Mouse (Mus musculus) forebrain, embryonic 16.5 days (tissue): ENCODE measurements around the gene Gsdma. TPM values are rescaled to one million over a fixed set of nuclear protein-coding genes. Genes with fewer than 3 reads are reported as not detected.

Source experiments
- ATAC-seq: fragments of 200-750 bp; cut with Nextera tagmentation; 2 replicates; pipeline ENCODE4 v1.8.0; 2017; ENCODE audit warnings: mild to moderate bottlenecking, moderate library complexity
- H3K27ac ChIP-seq: fragments of 300-500 bp; sonication (generic); 2 replicates; pipeline ENCODE4 v1.5.1; 2014; ENCODE audit warnings: low read length, control low read depth
- H3K27me3 ChIP-seq: fragments of 300-500 bp; sonication (generic); replicated peaks from 2 replicates; pipeline ENCODE4 v1.6.1; 2014; ENCODE audit warnings: low read length; ENCODE audit not compliant: control insufficient read depth, insufficient read depth
- H3K36me3 ChIP-seq: fragments of 300-500 bp; sonication (generic); 2 replicates; pipeline ENCODE4 v1.6.1; 2014; ENCODE audit not compliant: control insufficient read depth, insufficient read depth
- H3K4me1 ChIP-seq: fragments of 300-500 bp; sonication (generic); replicated peaks from 2 replicates; pipeline ENCODE4 v1.6.1; 2014; ENCODE audit warnings: low read length; ENCODE audit not compliant: control insufficient read depth, insufficient read depth
- H3K4me2 ChIP-seq: fragments of 300-500 bp; sonication (generic); 2 replicates; pipeline ENCODE4 v1.6.1; 2014; ENCODE audit warnings: mild to moderate bottlenecking, low read length, control low read depth
- H3K4me3 ChIP-seq: fragments of 300-500 bp; sonication (generic); replicated peaks from 2 replicates; pipeline ENCODE4 v1.5.1; 2014; ENCODE audit warnings: mild to moderate bottlenecking, low read length, control low read depth
- H3K9ac ChIP-seq: fragments of 300-500 bp; sonication (generic); replicated peaks from 2 replicates; pipeline ENCODE4 v1.6.1; 2014; ENCODE audit warnings: low read depth, low read length, control low read depth
- H3K9me3 ChIP-seq: fragments of 300-500 bp; sonication (generic); 2 replicates; pipeline ENCODE4 v1.6.1; 2016; ENCODE audit warnings: low read length; ENCODE audit not compliant: control insufficient read depth
- WGBS: fragments of 180-500 bp; shearing (Covaris S2); extraction: QIAGEN DNeasy Blood & Tissue Kit; methylation state at CpG from one replicate; pipeline ENCODE4 v1.1.7; 2014; 5-methylcytosine and 5-hydroxymethylcytosine counted together
- polyA plus RNA-seq: library from polyadenylated mRNA; unstranded; fragments of >200 nt; fragmentation: Nextera tagmentation; extraction: Ambion mirVana; gene quantifications from 2 replicates; pipeline ENCODE4 v1.2.1, GENCODE M21; 2015

Gene Gsdma
- polyA plus RNA-seq, 1 experiment from 2014 or later = not detected

DNA sequence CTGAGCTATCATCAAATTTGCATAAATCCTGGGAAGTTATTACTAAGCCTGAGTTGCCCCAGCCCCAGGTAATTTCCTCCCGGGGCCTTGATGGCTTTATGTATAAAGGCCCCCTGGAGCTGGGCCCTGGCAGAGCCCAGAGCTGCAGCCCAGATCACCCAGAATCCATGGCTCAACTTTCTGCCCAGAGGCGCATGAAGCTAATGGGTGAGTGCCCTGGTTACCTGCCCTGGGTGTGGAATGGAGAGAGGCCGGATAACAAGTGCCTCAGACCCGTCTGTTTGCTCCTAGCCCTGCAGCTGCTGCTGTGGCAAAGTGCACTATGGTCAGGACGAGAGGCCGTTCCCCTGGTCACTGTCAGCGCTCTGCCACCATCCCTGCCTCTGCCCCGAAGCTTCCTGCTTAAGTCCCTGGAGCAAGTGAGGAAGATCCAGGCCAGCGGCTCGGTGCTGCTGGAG is 37.1 kb downstream of the Gsdma start, which contains the start of gene Csf3:
Gene Csf3 (plus strand): TSS at position 51 of the 458 bp plus-strand sequence.
- no peak within 1 kb of the TSS for H3K9ac ChIP-seq
- ATAC-seq = no peak
- no peak within 1 kb of the TSS for H3K4me2 ChIP-seq
- 37% methylated on average over 10 of the region's 10 CpGs for WGBS
- H3K4me3 ChIP-seq = no peak within 1 kb of the TSS
- H3K36me3 ChIP-seq = 0 out of 2 replicates have a peak, but pooled peaks cover 9% of the 10 kb centered on the region
- H3K27ac ChIP-seq = no peak within 1 kb of the TSS
- H3K9me3 ChIP-seq = no peaks in the 10 kb centered on the region
- no peaks in the 10 kb centered on the region for H3K27me3 ChIP-seq
- 0 out of 2 replicates have a peak, but pooled peaks cover 2% of the 10 kb centered on the region for H3K4me1 ChIP-seq

DNA sequence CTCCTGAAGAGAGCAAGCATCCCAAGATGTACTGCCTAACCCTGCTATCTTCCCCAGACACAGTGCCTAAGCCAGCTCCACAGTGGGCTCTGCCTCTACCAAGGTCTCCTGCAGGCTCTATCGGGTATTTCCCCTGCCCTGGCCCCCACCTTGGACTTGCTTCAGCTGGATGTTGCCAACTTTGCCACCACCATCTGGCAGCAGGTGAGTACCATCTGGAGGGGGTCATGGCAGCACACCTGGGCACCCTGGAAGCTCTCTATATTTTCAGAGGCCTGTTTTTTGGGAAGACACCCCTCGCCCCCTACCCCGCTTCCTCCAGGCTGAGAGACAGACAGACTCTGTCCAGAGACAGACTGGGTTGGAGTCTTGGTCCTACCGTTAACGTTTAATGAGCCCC is 38.2 kb downstream of the Gsdma start:
- no peak for ATAC-seq
- Histone ChIP-seq H3K4me3 (no peak overlapping the region), H3K9me3 (no peaks in the 10 kb centered on the region), H3K27me3 (no peaks in the 10 kb centered on the region), H3K9ac (no peak overlapping the region), H3K27ac (no peak overlapping the region), H3K4me2 (no peak overlapping the region), H3K36me3 (0 out of 2 replicates have a peak, but pooled peaks cover 12% of the 10 kb centered on the region), H3K4me1 (0 out of 2 replicates have a peak, but pooled peaks cover 2% of the 10 kb centered on the region)
- WGBS = 74% methylated on average over 5 of the region's 5 CpGs

DNA sequence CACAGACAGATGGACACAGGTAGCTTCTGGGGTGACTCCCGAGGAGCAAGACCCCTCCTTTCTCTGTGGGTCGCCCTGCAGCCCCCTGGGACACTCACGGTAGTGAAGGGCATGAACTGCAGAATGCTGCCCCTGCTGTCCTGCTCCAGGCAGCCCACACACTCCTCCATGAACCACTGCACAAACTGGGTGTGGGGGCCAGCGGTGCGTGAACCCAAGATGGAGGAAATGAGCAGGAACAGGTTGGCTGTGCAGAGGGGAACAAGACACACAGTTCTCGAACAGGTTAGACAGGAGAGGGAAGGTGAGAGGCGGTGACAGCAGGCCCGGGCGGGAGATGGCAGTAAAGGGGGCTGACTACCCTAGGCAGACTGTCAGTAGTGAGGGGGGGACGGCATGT is 40.9 kb downstream of the Gsdma start:
- Histone ChIP-seq H3K36me3 (peaks cover 18% of the 10 kb centered on the region), H3K4me1 (0 out of 2 replicates have a peak, but pooled peaks cover 2% of the 10 kb centered on the region), H3K9me3 (no peaks in the 10 kb centered on the region), H3K27ac (no peak overlapping the region), H3K9ac (no peak overlapping the region), H3K27me3 (no peaks in the 10 kb centered on the region), H3K4me2 (no peak overlapping the region), H3K4me3 (no peak overlapping the region)
- 93% methylated on average over 10 of the region's 10 CpGs for WGBS
- ATAC-seq = no peak

DNA sequence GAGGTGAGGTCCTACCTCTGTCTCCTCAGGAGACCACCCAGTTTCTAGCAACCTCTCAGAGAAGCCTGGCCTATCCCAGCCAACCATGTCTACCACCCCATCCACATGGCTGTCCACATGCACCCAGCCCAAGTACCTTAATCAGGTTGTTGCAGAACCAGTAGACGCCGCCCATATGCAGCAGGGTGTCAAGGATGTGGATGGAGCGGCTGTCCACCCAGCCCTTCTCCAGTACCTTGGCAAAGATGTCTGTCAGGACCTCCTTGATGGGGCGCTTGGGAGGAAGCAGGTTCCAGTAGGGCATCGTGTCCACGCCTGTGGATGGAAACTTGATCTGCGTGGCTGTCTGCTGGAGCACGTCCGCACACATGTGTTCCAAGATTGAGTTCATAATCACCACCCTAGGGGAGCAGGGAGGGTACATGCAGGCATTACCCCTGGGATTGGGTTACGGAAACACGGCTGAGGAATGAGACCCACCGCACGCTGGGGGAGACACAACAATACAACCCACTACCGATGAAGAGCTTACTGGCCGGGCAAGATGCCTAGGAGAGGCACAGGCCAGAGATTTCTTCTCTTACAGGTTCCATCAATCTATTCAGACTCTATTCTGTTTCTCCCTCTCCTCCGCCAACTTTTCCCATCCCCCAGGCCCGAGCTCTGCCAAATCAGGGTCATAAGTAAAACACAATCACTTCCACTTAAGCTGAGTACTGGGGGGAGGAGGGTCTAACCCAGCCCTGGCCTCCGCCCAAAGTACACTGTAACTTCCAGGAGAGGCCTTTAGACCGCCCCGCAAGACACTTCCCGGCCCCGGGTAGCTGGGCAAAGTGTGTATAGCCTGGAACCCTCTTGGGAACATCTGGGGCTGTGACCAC is 43.5 kb downstream of the Gsdma start:
- no peaks in the 10 kb centered on the region for H3K9me3 ChIP-seq
- no peak overlapping the region for H3K9ac ChIP-seq
- H3K4me1 ChIP-seq = no peaks in the 10 kb centered on the region
- H3K27ac ChIP-seq = no peak overlapping the region
- WGBS = 83% methylated on average over 22 of the region's 22 CpGs
- H3K4me3 ChIP-seq = no peak overlapping the region
- no peaks in the 10 kb centered on the region for H3K27me3 ChIP-seq
- H3K4me2 ChIP-seq = no peak overlapping the region
- no peak for ATAC-seq
- H3K36me3 ChIP-seq = peaks cover 18% of the 10 kb centered on the region

DNA sequence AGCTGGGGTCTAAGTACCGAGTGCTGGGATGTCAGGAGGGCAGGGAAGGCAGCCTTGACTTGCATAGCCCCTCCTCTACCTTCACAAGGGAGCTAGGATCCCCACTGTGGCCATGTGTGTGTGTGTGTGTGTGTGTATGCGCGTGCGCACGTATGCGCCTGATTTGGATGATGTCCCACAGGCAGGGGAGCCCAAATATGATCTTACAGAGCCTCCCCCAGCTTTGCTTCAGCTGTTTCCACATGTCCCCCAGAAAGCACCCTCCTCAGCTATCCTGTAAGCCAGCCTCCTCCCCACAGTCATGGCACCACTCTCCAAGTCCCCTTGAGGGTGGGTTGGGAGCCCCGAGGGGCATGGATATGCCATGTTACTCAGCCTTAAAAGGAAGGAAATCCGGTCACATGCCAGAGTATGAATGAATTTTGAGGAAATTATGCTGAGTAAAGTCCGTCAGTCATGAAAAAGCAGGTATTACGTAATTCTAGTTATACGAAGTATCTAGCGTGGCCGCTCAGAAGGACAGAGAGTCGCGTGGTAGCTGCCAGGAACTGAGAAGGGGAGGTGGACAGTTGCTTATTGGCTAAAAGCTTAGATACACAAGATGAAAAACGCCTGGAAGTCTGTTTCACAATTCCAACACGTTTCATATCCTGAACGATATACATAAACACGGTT is 44.3 kb downstream of the Gsdma start:
- H3K9me3 ChIP-seq = no peaks in the 10 kb centered on the region
- peaks cover 20% of the 10 kb centered on the region for H3K36me3 ChIP-seq
- no peak overlapping the region for H3K4me2 ChIP-seq
- no peaks in the 10 kb centered on the region for H3K4me1 ChIP-seq
- no peaks in the 10 kb centered on the region for H3K27me3 ChIP-seq
- 91% methylated on average over 19 of the region's 19 CpGs for WGBS
- no peak overlapping the region for H3K9ac ChIP-seq
- H3K4me3 ChIP-seq = no peak overlapping the region
- no peak overlapping the region for H3K27ac ChIP-seq
- ATAC-seq = no peak

DNA sequence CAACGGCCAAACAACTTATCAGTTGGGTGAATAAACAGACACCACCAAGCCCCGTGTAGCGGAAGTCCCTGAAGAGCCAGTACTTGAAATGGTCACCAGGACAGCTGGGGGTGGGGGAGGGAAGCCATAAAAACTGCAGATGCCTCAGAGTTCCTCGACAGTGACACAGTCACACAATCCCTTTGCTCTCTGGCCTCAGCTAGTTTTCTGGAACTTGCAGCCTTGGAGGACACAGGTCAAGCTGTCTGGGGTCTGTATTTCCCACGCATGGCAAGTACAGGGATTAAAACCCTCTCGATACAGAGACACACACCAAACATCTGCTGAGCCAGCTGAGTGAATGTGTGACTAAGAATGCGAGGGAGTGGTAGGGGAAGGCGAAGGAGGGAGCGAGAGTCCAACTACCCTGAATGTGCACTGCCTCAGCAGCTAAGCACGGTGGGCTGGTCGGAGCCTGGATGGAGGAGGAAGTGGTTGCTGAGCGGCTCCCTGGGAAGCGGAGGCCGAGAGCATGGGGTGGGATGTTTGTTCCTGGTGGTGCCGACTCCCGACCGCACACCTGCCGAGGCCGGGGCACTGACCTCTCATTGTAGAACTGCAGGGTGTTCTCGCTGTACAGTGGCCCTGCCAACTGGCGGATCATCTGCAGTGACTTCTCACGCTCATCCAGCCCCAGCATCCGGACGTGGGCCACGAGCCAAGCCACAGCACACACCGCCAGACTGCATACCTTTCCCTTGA is 45.0 kb downstream of the Gsdma start:
- Histone ChIP-seq H3K4me3 (no peak overlapping the region), H3K27me3 (no peaks in the 10 kb centered on the region), H3K9me3 (no peaks in the 10 kb centered on the region), H3K27ac (no peak overlapping the region), H3K9ac (no peak overlapping the region), H3K36me3 (peaks cover 23% of the 10 kb centered on the region), H3K4me2 (no peak overlapping the region), H3K4me1 (no peaks in the 10 kb centered on the region)
- no peak for ATAC-seq
- 83% methylated on average over 26 of the region's 26 CpGs for WGBS

DNA sequence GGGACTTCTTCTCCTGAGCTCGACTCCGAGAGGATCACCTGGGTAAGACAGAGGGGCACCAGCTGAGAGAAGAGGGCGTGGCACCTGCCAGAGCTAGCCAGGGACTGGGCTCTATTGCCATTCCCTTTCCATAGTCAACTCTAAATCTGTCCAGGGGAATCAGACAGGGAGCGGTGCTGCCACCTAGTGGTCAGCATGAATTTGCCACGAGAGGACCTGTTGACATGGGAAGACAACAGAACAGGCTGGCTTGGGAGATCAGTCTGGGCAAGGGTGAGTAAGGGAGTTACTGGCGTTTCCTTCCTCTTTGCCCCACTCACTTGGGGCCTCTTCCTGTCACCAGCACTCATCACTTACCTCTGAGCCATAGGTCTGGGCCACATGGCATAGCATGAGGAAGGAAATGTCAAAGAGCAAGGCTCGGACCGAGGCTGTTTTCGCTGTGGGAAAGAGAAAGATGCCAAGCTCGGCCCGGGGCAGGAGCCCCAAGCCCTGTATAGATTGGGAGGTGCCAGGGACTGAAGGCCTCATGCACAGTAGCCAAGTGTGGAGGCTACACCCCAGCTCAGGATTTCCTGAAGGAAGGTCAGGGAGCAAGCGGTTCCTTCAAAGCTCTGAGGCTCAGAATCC is 46.4 kb downstream of the Gsdma start:
- ATAC-seq = peak; percentile 47
- Histone ChIP-seq H3K4me2 (no peak overlapping the region), H3K4me1 (no peaks in the 10 kb centered on the region), H3K27ac (no peak overlapping the region), H3K36me3 (peaks cover 19% of the 10 kb centered on the region), H3K4me3 (no peak overlapping the region), H3K9ac (no peak overlapping the region), H3K27me3 (no peaks in the 10 kb centered on the region), H3K9me3 (no peaks in the 10 kb centered on the region)
- 52% methylated on average over 12 of the region's 12 CpGs for WGBS

DNA sequence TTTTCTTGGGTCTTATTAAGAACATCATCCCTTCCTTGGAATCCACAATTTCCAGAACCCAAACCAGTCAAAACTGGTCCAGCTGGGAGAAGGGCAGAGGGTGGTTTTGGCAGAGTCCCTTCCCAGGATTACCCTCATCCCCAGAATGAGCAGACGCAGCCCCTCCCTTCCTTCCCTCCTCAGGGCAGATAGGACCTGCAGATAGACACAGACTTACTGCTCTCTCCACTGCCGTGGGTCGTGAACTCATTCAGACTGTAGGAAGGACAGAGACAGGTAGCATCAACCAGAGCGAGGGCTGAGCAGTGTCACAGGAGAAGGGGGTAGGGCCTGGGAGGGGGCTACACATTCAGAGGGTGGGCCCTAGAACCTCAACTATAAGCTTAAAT is 46.9 kb downstream of the Gsdma start:
- H3K4me1 ChIP-seq = no peaks in the 10 kb centered on the region
- 83% methylated on average over 4 of the region's 4 CpGs for whole genome bisulfite sequencing
- ATAC-seq = no peak
- H3K4me3 ChIP-seq = no peak overlapping the region
- no peaks in the 10 kb centered on the region for H3K9me3 ChIP-seq
- H3K27ac ChIP-seq = no peak overlapping the region
- H3K27me3 ChIP-seq = no peaks in the 10 kb centered on the region
- H3K4me2 ChIP-seq = no peak overlapping the region
- peaks cover 22% of the 10 kb centered on the region for H3K36me3 ChIP-seq
- no peak overlapping the region for H3K9ac ChIP-seq
